Comparison of ENCODE assay signal across 9 mouse cellular contexts in the genomic region with DNA sequence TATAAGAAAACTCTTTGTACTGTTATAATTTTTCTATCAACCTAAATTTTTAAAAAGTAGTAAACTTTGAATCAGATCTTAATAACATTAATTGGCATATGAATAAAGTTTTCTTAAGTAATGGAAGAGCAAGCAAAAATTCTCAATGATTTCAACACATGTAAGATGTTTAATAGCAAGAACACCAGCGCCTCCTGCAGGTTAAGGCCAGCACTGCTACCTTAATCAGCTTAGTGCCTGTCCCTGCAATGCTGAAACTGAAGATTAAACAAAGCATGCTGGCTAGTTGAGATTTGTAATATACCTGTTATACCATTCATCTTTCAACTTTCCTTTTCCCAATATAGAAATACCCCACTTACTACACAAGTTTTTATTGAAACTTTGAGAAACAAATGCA. TPM values are rescaled to one million over a fixed set of nuclear protein-coding genes. Genes with fewer than 3 reads are reported as not detected.
DNase-seq lines count a peak whose midpoint lies in the region; ATAC-seq and TF ChIP-seq lines count a peak whose summit lies in the region.
"Had no signal": no experiment of that assay in that cellular context is flagged by ENCODE, and none has a peak within 500 bp of the region (broad histone marks: within the 10 kb centered on the region; RNA-seq: fewer than 3 reads in every experiment).

No protein-coding gene starts in this region.

- H3K27me3 ChIP-seq in kidney, embryonic 15.5 days, result no peaks in the 10 kb centered on the region
- H3K27me3 ChIP-seq in forebrain, postnatal 0 days (ENCODE audit: insufficient read depth, low read length), result no peaks in the 10 kb centered on the region
- H3K27me3 ChIP-seq in limb, embryonic 10.5 days (ENCODE audit: low read depth, poor library complexity, severe bottlenecking), result no peaks in the 10 kb centered on the region
- H3K27me3 ChIP-seq in testis, adult 2 months (ENCODE audit: control insufficient read depth, insufficient read depth, low read length), result no peaks in the 10 kb centered on the region

- H3K4me2 ChIP-seq in kidney, embryonic 15.5 days, result no peak overlapping the region
- no peak overlapping the region for H3K4me2 ChIP-seq in forebrain, postnatal 0 days (ENCODE audit: low read depth)

- peaks cover 75% of the 10 kb centered on the region for H3K36me3 ChIP-seq in kidney, embryonic 15.5 days
- peaks cover 44% of the 10 kb centered on the region for H3K36me3 ChIP-seq in forebrain, postnatal 0 days (ENCODE audit: insufficient read depth)
- H3K36me3 ChIP-seq in limb, embryonic 10.5 days, result peaks cover 86% of the 10 kb centered on the region
- H3K36me3 ChIP-seq in testis, adult 2 months (ENCODE audit: control insufficient read depth, insufficient read depth, low read length), result no peaks in the 10 kb centered on the region; the same call in 1 of the 2 replicates

- TF ChIP-seq CTCF in forebrain, postnatal 0 days (IDR thresholded peaks at IDR 0.05; ENCODE audit: low read depth), result peak; percentile 90
- peak; percentile 42; the same call in 1 of the 2 replicates for TF ChIP-seq CTCF in testis, adult 2 months (IDR thresholded peaks at IDR 0.05; ENCODE audit: control insufficient read depth, insufficient read depth, insufficient replicate concordance, low read depth, low read length)

- peaks cover 6% of the 10 kb centered on the region for H3K4me1 ChIP-seq in kidney, embryonic 15.5 days
- peaks cover 5% of the 10 kb centered on the region for H3K4me1 ChIP-seq in forebrain, postnatal 0 days (ENCODE audit: insufficient read depth)
- H3K4me1 ChIP-seq in limb, embryonic 10.5 days, result peaks cover 4% of the 10 kb centered on the region; the same call in 1 of the 2 replicates
- no peaks in the 10 kb centered on the region for H3K4me1 ChIP-seq in testis, adult 2 months (ENCODE audit: control insufficient read depth, insufficient read depth, low read length)

- no peak overlapping the region for H3K27ac ChIP-seq in kidney, embryonic 15.5 days
- no peak overlapping the region for H3K27ac ChIP-seq in forebrain, postnatal 0 days (ENCODE audit: low read depth, low read length)
- no peak overlapping the region for H3K27ac ChIP-seq in limb, embryonic 10.5 days
- H3K27ac ChIP-seq in testis, adult 2 months (ENCODE audit: control insufficient read depth, insufficient read depth, low read depth, low read length), result no peak overlapping the region

- WGBS in kidney, embryonic 15.5 days, result 13% methylated on average over 1 of the region's 1 CpGs
- whole genome bisulfite sequencing in forebrain, postnatal 0 days, result 5% methylated on average over 1 of the region's 1 CpGs
- WGBS in limb, embryonic 10.5 days, result 18% methylated on average over 1 of the region's 1 CpGs

- no peak for ATAC-seq in kidney, embryonic 15.5 days (replicated peaks; ENCODE audit: low FRiP score)
- ATAC-seq in forebrain, postnatal 0 days, result peak; percentile 80
- ATAC-seq in inflammation-experienced regulatory T-cells, adult 6 months, result peak; percentile 83

- H3K9me3 ChIP-seq in kidney, embryonic 15.5 days (replicated peaks), result no peaks in the 10 kb centered on the region
- no peaks in the 10 kb centered on the region for H3K9me3 ChIP-seq in forebrain, postnatal 0 days (ENCODE audit: low read length)
- H3K9me3 ChIP-seq in limb, embryonic 10.5 days (replicated peaks), result no peaks in the 10 kb centered on the region

- no peak overlapping the region for H3K9ac ChIP-seq in kidney, embryonic 15.5 days
- H3K9ac ChIP-seq in forebrain, postnatal 0 days, result no peak overlapping the region

- no peak for TF ChIP-seq POLR2A in testis, adult 2 months (IDR thresholded peaks at IDR 0.05; ENCODE audit: control insufficient read depth, low read depth, low read length)

- no peak overlapping the region for H3K4me3 ChIP-seq in kidney, embryonic 15.5 days (replicated peaks)
- H3K4me3 ChIP-seq in forebrain, postnatal 0 days (ENCODE audit: low read depth, low read length), result no peak overlapping the region
- H3K4me3 ChIP-seq in limb, embryonic 10.5 days, result no peak overlapping the region
- H3K4me3 ChIP-seq in testis, adult 2 months (ENCODE audit: control insufficient read depth, low read depth, low read length), result no peak overlapping the region
- H3K4me3 ChIP-seq: erythroblast, embryonic 14.5 days had no signal

- DNase-seq in kidney, adult 18-20 months, result peak; percentile 86
- DNase-seq in c-Kit-negative CD71-positive TER-119-positive erythroid progenitor cells, embryonic 14.5 days (ENCODE audit: low read depth, low spot score), result peak; percentile 47
- DNase-seq in forebrain, postnatal 0 days, result peak; percentile 89
- peak; percentile 79 for DNase-seq in limb, embryonic 10.5 days (ENCODE audit: low spot score)
- DNase-seq in naive thymus-derived CD4-positive, alpha-beta T cell, adult 2 months (ENCODE audit: low read depth), result peak; percentile 85

RNA-seq across cellular contexts. Expression of a gene that starts 5.7 kb away (rescaled TPM):
- 211 and 221 TPM in 2 replicates for polyA plus RNA-seq in kidney, embryonic 15.5 days (2015; fragmentation: Nextera tagmentation; extraction: Ambion mirVana)
- total RNA-seq in forebrain, postnatal 0 days (2014; rRNA removed), result 95.1 and 155 TPM in 2 replicates
- 153 and 193 TPM in 2 replicates for polyA plus RNA-seq in forebrain, postnatal 0 days (2015; fragmentation: Nextera tagmentation; extraction: Ambion mirVana)
- polyA plus RNA-seq in inflammation-experienced regulatory T-cells, adult 6 months (2017; shearing (Covaris generic)), result 100 to 1,000 TPM; 116 to 145 (median 118) TPM
- polyA plus RNA-seq in limb, embryonic 10.5 days (2016; fragmentation: Nextera tagmentation; extraction: Ambion mirVana), result 228 and 232 TPM in 2 replicates
- 64.6 and 67.4 TPM in 2 replicates for polyA plus RNA-seq in testis, adult 2 months (2012; rRNA removed)
